Mouse (Mus musculus) midbrain, embryonic 13.5 days (tissue): ENCODE measurements at regions not wholly inside any gene's neighbourhood (a gene's known extent, or its start where the extent isn't known, plus 50 kb on each side); places are given as distances from the start of the nearest gene placed in this dataset.

Experiments
- ATAC-seq: fragments of 200-750 bp; cut with Nextera tagmentation; 2 replicates; pipeline ENCODE4 v1.8.0; 2017; ENCODE audit warnings: mild to moderate bottlenecking, moderate TSS enrichment, moderate library complexity
- H3K27ac ChIP-seq: fragments of 300-500 bp; sonication (generic); 2 replicates; pipeline ENCODE4 v1.5.1; 2015; ENCODE audit warnings: inconsistent platforms, mild to moderate bottlenecking, moderate library complexity
- H3K27me3 ChIP-seq: fragments of 300-500 bp; sonication (generic); 2 replicates; pipeline ENCODE4 v1.6.1; 2015; ENCODE audit warnings: mild to moderate bottlenecking, inconsistent platforms
- H3K36me3 ChIP-seq: fragments of 300-500 bp; sonication (generic); 2 replicates; pipeline ENCODE4 v1.6.1; 2015; ENCODE audit warnings: mild to moderate bottlenecking, inconsistent platforms
- H3K4me1 ChIP-seq: fragments of 300-500 bp; sonication (generic); replicated peaks from 2 replicates; pipeline ENCODE4 v1.6.1; 2015; ENCODE audit warnings: inconsistent platforms
- H3K4me2 ChIP-seq: fragments of 300-500 bp; sonication (generic); replicated peaks from 2 replicates; pipeline ENCODE4 v1.6.1; 2015; ENCODE audit warnings: moderate library complexity, mild to moderate bottlenecking, inconsistent platforms
- H3K4me3 ChIP-seq: fragments of 300-500 bp; sonication (generic); replicated peaks from 2 replicates; pipeline ENCODE4 v1.5.1; 2015; ENCODE audit warnings: mild to moderate bottlenecking, inconsistent platforms
- H3K9ac ChIP-seq: fragments of 300-500 bp; sonication (generic); replicated peaks from 2 replicates; pipeline ENCODE4 v1.6.1; 2015; ENCODE audit warnings: mild to moderate bottlenecking, inconsistent platforms
- H3K9me3 ChIP-seq: fragments of 300-500 bp; sonication (generic); 2 replicates; pipeline ENCODE4 v1.6.1; 2016; ENCODE audit warnings: mild to moderate bottlenecking, inconsistent platforms
- WGBS: fragments of 180-500 bp; shearing (Covaris S2); methylation state at CpG from one replicate; pipeline ENCODE4 v1.1.7; 2015; 5-methylcytosine and 5-hydroxymethylcytosine counted together

- H3K4me3 ChIP-seq: no peak overlapping the region
- WGBS: 87% methylated on average over 4 of the region's 4 CpGs
- ATAC-seq: no peak
- H3K27ac ChIP-seq: no peak overlapping the region
- no peaks in the 10 kb centered on the region for H3K36me3 ChIP-seq
- no peaks in the 10 kb centered on the region for H3K27me3 ChIP-seq
- H3K4me1 ChIP-seq: no peaks in the 10 kb centered on the region
- no peak overlapping the region for H3K9ac ChIP-seq
- H3K9me3 ChIP-seq: no peaks in the 10 kb centered on the region
- H3K4me2 ChIP-seq: no peak overlapping the region
Measured at GRCm38 (mm10) chr17:62269279-62269678, 611.8 kb downstream of the Efna5 start.

GRCm38 (mm10) chr17:62253448-62253847, 627.7 kb downstream of the Efna5 start:
- Histone ChIP-seq H3K27ac (no peak overlapping the region), H3K4me1 (no peaks in the 10 kb centered on the region), H3K36me3 (no peaks in the 10 kb centered on the region), H3K4me2 (no peak overlapping the region), H3K9ac (no peak overlapping the region), H3K27me3 (no peaks in the 10 kb centered on the region), H3K4me3 (no peak overlapping the region), H3K9me3 (no peaks in the 10 kb centered on the region)
- WGBS: 73% methylated on average over 3 of the region's 3 CpGs
- ATAC-seq: no peak

GRCm38 (mm10) chr17:62248011-62248410, 633.1 kb downstream of the Efna5 start:
- ATAC-seq: no peak
- WGBS: 6% methylated on average over 3 of the region's 3 CpGs
- H3K36me3 ChIP-seq: no peaks in the 10 kb centered on the region

GRCm38 (mm10) chr17:62246650-62247049, 634.5 kb downstream of the Efna5 start:
- Histone ChIP-seq H3K27me3 (no peaks in the 10 kb centered on the region), H3K27ac (no peak overlapping the region), H3K36me3 (no peaks in the 10 kb centered on the region), H3K4me2 (no peak overlapping the region), H3K9ac (no peak overlapping the region), H3K9me3 (no peaks in the 10 kb centered on the region), H3K4me1 (peaks cover 4% of the 10 kb centered on the region; the same call in 1 of the 2 replicates), H3K4me3 (no peak overlapping the region)
- WGBS: 10% methylated on average over 4 of the region's 4 CpGs
- ATAC-seq: peak; percentile 30; the same call in 1 of the 2 replicates

More at GRCm38 (mm10) chr17:62248011-62248410, 633.1 kb downstream of the Efna5 start:
- H3K27me3 ChIP-seq: no peaks in the 10 kb centered on the region
- H3K4me1 ChIP-seq: peaks cover 4% of the 10 kb centered on the region; the same call in 1 of the 2 replicates
- no peak overlapping the region for H3K4me2 ChIP-seq
- H3K9me3 ChIP-seq: no peaks in the 10 kb centered on the region
- H3K9ac ChIP-seq: no peak overlapping the region
- H3K27ac ChIP-seq: no peak overlapping the region
- no peak overlapping the region for H3K4me3 ChIP-seq

- H3K27ac ChIP-seq: no peak overlapping the region
- H3K4me3 ChIP-seq: no peak overlapping the region
- no peaks in the 10 kb centered on the region for H3K9me3 ChIP-seq
- no peaks in the 10 kb centered on the region for H3K27me3 ChIP-seq
- no peak for ATAC-seq
- H3K9ac ChIP-seq: no peak overlapping the region
- H3K4me2 ChIP-seq: no peak overlapping the region
- H3K4me1 ChIP-seq: no peaks in the 10 kb centered on the region
- no peaks in the 10 kb centered on the region for H3K36me3 ChIP-seq
Measured at GRCm38 (mm10) chr17:62230939-62231338, 650.2 kb downstream of the Efna5 start.

- H3K4me3 ChIP-seq: no peak overlapping the region
- H3K27ac ChIP-seq: no peak overlapping the region; the same call in 1 of the 2 replicates
- no peaks in the 10 kb centered on the region for H3K9me3 ChIP-seq
- H3K27me3 ChIP-seq: no peaks in the 10 kb centered on the region
- WGBS: 77% methylated on average over 9 of the region's 9 CpGs
- no peak overlapping the region for H3K9ac ChIP-seq
- H3K4me1 ChIP-seq: no peaks in the 10 kb centered on the region
- H3K36me3 ChIP-seq: no peaks in the 10 kb centered on the region
- no peak for ATAC-seq
- H3K4me2 ChIP-seq: no peak overlapping the region
Measured at GRCm38 (mm10) chr17:62210441-62211025, 670.6 kb downstream of the Efna5 start.

- Histone ChIP-seq H3K4me1 (no peaks in the 10 kb centered on the region), H3K9me3 (no peaks in the 10 kb centered on the region), H3K27ac (no peak overlapping the region), H3K4me3 (no peak overlapping the region), H3K9ac (no peak overlapping the region), H3K4me2 (no peak overlapping the region), H3K27me3 (no peaks in the 10 kb centered on the region), H3K36me3 (no peaks in the 10 kb centered on the region)
- ATAC-seq: no peak
- WGBS: 90% methylated on average over 2 of the region's 2 CpGs
Measured at GRCm38 (mm10) chr17:62202658-62203057, 678.5 kb downstream of the Efna5 start.

GRCm38 (mm10) chr17:62200491-62200890, 680.6 kb downstream of the Efna5 start:
- 86% methylated on average over 4 of the region's 4 CpGs for WGBS
- ATAC-seq: no peak
- Histone ChIP-seq H3K4me1 (no peaks in the 10 kb centered on the region), H3K9me3 (no peaks in the 10 kb centered on the region), H3K4me3 (no peak overlapping the region), H3K36me3 (no peaks in the 10 kb centered on the region), H3K27ac (no peak overlapping the region), H3K9ac (no peak overlapping the region), H3K4me2 (no peak overlapping the region), H3K27me3 (no peaks in the 10 kb centered on the region)

- WGBS: 82% methylated on average over 6 of the region's 6 CpGs
- ATAC-seq: no peak
Measured at GRCm38 (mm10) chr17:62199559-62199958, 681.6 kb downstream of the Efna5 start.

GRCm38 (mm10) chr17:62178612-62179210, 702.4 kb downstream of the Efna5 start:
- Histone ChIP-seq H3K36me3 (no peaks in the 10 kb centered on the region), H3K27ac (no peak overlapping the region), H3K4me1 (peaks cover 7% of the 10 kb centered on the region), H3K27me3 (no peaks in the 10 kb centered on the region), H3K4me2 (no peak overlapping the region), H3K9ac (no peak overlapping the region), H3K4me3 (no peak overlapping the region), H3K9me3 (no peaks in the 10 kb centered on the region)
- ATAC-seq: peak; percentile 73
- WGBS: 29% methylated on average over 2 of the region's 2 CpGs

More at GRCm38 (mm10) chr17:62199559-62199958, 681.6 kb downstream of the Efna5 start:
- H3K27ac ChIP-seq: no peak overlapping the region
- H3K27me3 ChIP-seq: no peaks in the 10 kb centered on the region
- no peaks in the 10 kb centered on the region for H3K9me3 ChIP-seq
- H3K4me2 ChIP-seq: no peak overlapping the region
- no peak overlapping the region for H3K9ac ChIP-seq
- H3K36me3 ChIP-seq: no peaks in the 10 kb centered on the region
- no peak overlapping the region for H3K4me3 ChIP-seq
- H3K4me1 ChIP-seq: no peaks in the 10 kb centered on the region

- WGBS: 88% methylated on average over 5 of the region's 5 CpGs
- H3K4me1 ChIP-seq: peaks cover 7% of the 10 kb centered on the region
Measured at GRCm38 (mm10) chr17:62176336-62176735, 704.8 kb downstream of the Efna5 start.

GRCm38 (mm10) chr17:62172305-62172704, 708.8 kb downstream of the Efna5 start:
- no peaks in the 10 kb centered on the region for H3K36me3 ChIP-seq
- H3K4me3 ChIP-seq: no peak overlapping the region
- WGBS: 88% methylated on average over 5 of the region's 5 CpGs
- no peak for ATAC-seq
- no peaks in the 10 kb centered on the region for H3K27me3 ChIP-seq
- no peak overlapping the region for H3K4me2 ChIP-seq
- H3K9me3 ChIP-seq: no peaks in the 10 kb centered on the region
- no peaks in the 10 kb centered on the region for H3K4me1 ChIP-seq
- H3K27ac ChIP-seq: no peak overlapping the region
- no peak overlapping the region for H3K9ac ChIP-seq

More at GRCm38 (mm10) chr17:62176336-62176735, 704.8 kb downstream of the Efna5 start:
- Histone ChIP-seq H3K4me2 (no peak overlapping the region), H3K9ac (no peak overlapping the region), H3K9me3 (no peaks in the 10 kb centered on the region), H3K27me3 (no peaks in the 10 kb centered on the region), H3K36me3 (no peaks in the 10 kb centered on the region), H3K27ac (no peak overlapping the region), H3K4me3 (no peak overlapping the region)
- no peak for ATAC-seq

- no peaks in the 10 kb centered on the region for H3K36me3 ChIP-seq
- no peaks in the 10 kb centered on the region for H3K27me3 ChIP-seq
- ATAC-seq: no peak
- H3K4me2 ChIP-seq: no peak overlapping the region
- H3K9me3 ChIP-seq: no peaks in the 10 kb centered on the region
- H3K4me1 ChIP-seq: no peaks in the 10 kb centered on the region
- H3K9ac ChIP-seq: no peak overlapping the region
- WGBS: 91% methylated on average over 4 of the region's 4 CpGs
- no peak overlapping the region for H3K4me3 ChIP-seq
- H3K27ac ChIP-seq: no peak overlapping the region
Measured at GRCm38 (mm10) chr17:62171532-62171931, 709.6 kb downstream of the Efna5 start.
